Mouse (Mus musculus) lung, postnatal 0 days (tissue): ENCODE data around the gene Mapk8ip1.

Experiments used
- CTCF ChIP-seq: IDR thresholded peaks from 2 replicates; pipeline ENCODE4 v1.5.1; 2016; ENCODE audit warnings: antibody characterized with exemption, mild to moderate bottlenecking
- EP300 ChIP-seq: IDR thresholded peaks from 2 replicates; pipeline ENCODE4 v1.6.1; 2016; ENCODE audit warnings: antibody characterized with exemption, mild to moderate bottlenecking, control low read depth

DNA sequence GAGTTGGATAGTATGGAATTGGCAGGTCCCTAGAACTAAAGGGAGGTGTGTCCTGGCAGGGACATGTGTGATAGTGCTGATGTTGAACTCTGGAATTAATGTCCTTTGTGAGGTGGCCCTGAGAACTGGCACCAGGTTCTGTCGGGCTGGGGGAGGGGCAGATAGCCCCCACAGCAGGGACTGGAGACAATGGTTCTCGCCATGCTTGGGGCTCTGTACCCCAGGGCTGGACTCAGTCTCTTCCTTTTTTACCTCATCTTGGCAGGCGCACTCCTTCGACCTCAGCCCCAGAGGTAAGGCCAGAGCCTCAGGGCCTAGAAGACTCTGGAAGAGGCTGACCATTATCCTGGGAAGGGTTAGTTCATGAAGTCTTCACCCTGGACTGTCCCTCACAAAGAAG, 18.3 kb downstream of the Mapk8ip1 start:
- no peak for TF ChIP-seq CTCF
- TF ChIP-seq EP300, result no peak
